Comparison of ENCODE assay signal across 8 mouse cellular contexts in the genomic region with DNA sequence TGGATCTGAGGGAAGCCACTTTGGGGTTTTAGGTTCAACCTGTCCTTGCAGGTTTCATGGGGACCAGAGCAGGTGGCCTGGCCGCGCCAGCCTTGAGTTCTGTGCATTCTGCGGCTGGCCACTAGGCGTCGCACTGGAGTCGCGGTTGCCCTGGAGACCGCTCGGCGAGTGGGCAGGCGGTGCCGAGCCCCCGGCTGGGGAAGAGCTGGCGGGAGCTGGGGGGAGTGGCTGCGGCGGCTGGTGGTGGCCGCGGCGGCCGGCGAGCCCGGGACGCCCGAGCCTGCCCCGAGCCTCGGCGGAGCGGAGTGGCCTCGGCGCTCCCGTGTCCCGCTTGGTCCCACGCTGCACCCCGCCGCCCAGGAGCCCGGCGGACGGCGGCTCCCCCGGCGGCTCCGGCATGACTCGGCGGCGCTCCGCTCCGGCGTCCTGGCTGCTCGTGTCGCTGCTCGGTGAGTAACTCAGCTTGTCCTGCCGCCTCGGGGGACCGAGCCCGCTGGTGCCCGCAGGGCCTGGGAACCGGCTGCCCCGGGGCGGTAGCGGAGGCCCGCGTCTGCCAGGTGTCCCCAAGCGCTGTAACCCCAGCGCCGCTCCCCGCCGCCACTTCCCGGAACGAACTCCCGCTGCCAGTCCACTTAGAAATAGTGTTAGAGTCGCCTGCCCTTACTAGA. TPM values are rescaled to one million over a fixed set of nuclear protein-coding genes. Genes with fewer than 3 reads are reported as not detected.
DNase-seq lines count a peak whose midpoint lies in the region; ATAC-seq and TF ChIP-seq lines count a peak whose summit lies in the region.

No protein-coding gene starts in this region.

- no peaks in the 10 kb centered on the region for H3K9me3 ChIP-seq in hindbrain, embryonic 11.5 days (ENCODE audit: control insufficient read depth, low read length)
- no peaks in the 10 kb centered on the region for H3K9me3 ChIP-seq in lung, postnatal 0 days (ENCODE audit: low read length)

- TF ChIP-seq CTCF in lung, postnatal 0 days (IDR thresholded peaks at IDR 0.05) = peak; percentile 95

- H3K4me1 ChIP-seq in hindbrain, embryonic 11.5 days (replicated peaks; ENCODE audit: control insufficient read depth, insufficient read depth, low read length) = no peaks in the 10 kb centered on the region
- no peaks in the 10 kb centered on the region for H3K4me1 ChIP-seq in lung, postnatal 0 days (ENCODE audit: insufficient read depth, low read depth, low read length)

- WGBS in hindbrain, embryonic 11.5 days = under 1% methylated on average over 63 of the region's 71 CpGs
- under 1% methylated on average over 57 of the region's 71 CpGs for WGBS in lung, postnatal 0 days

- H3K9ac ChIP-seq in hindbrain, embryonic 11.5 days (ENCODE audit: low read depth, low read length) = peak overlapping the region; percentile 80
- H3K9ac ChIP-seq in lung, postnatal 0 days (replicated peaks; ENCODE audit: low read depth) = peak overlapping the region; percentile 32; the same call in 1 of the 2 replicates

- H3K36me3 ChIP-seq in hindbrain, embryonic 11.5 days (ENCODE audit: control insufficient read depth, insufficient read depth, low read length) = no peaks in the 10 kb centered on the region
- H3K36me3 ChIP-seq in lung, postnatal 0 days (ENCODE audit: insufficient read depth, low read length) = no peaks in the 10 kb centered on the region

- peak; percentile 96 for ATAC-seq in hindbrain, embryonic 11.5 days (ENCODE audit: low FRiP score)
- peak; percentile 100 for ATAC-seq in lung, postnatal 0 days

- H3K27ac ChIP-seq in hindbrain, embryonic 11.5 days (ENCODE audit: low read depth, low read length) = 0 out of 2 replicates have a peak overlapping the region, but pooled peaks have one; percentile 58
- peak overlapping the region; percentile 51; the same call in 1 of the 2 replicates for H3K27ac ChIP-seq in lung, postnatal 0 days (ENCODE audit: low read length)

- H3K4me2 ChIP-seq in hindbrain, embryonic 11.5 days (replicated peaks; ENCODE audit: low read depth, low read length) = peak overlapping the region; percentile 74
- peak overlapping the region; percentile 99 for H3K4me2 ChIP-seq in lung, postnatal 0 days (replicated peaks; ENCODE audit: low read depth, low read length)

- no peaks in the 10 kb centered on the region for H3K27me3 ChIP-seq in hindbrain, embryonic 11.5 days (ENCODE audit: control insufficient read depth, insufficient read depth, low read length)
- H3K27me3 ChIP-seq in lung, postnatal 0 days (replicated peaks; ENCODE audit: insufficient read depth, low read length) = peaks cover 17% of the 10 kb centered on the region

- H3K4me3 ChIP-seq in hindbrain, embryonic 11.5 days (ENCODE audit: low read depth, low read length) = peak overlapping the region; percentile 68
- peak overlapping the region; percentile 55 for H3K4me3 ChIP-seq in lung, postnatal 0 days (ENCODE audit: low read depth, low read length)

- TF ChIP-seq EP300 in lung, postnatal 0 days (IDR thresholded peaks at IDR 0.05) = no peak

- DNase-seq in Muller cell, postnatal 12 days (ENCODE audit: inconsistent ontology term) = peak; percentile 95
- peak; percentile 86 for DNase-seq in cerebellum, adult 9-10 months
- peak; percentile 60 to 90 for DNase-seq in frontal cortex, postnatal 10 days (ENCODE audit: low spot score in 2 of 2)
- DNase-seq in hindbrain, embryonic 11.5 days (ENCODE audit: low spot score) = peak; percentile 94
- peak; percentile 85 for DNase-seq in layer of hippocampus, adult 9-11 months
- DNase-seq in lung, postnatal 0 days (ENCODE audit: low spot score) = peak; percentile 95
- DNase-seq in ovary, postnatal 14 days (ENCODE audit: low spot score) = peak; percentile 95
- DNase-seq in thymus, postnatal 14 days = peak; percentile 89

RNA-seq across cellular contexts. Expression of a gene that starts 9.8 kb away (rescaled TPM):
- 5.4 TPM in 2 replicates for polyA plus RNA-seq in hindbrain, embryonic 11.5 days (2014; fragmentation: Nextera tagmentation; extraction: Ambion mirVana)
- polyA plus RNA-seq in lung, postnatal 0 days (2015; fragmentation: Nextera tagmentation; extraction: Ambion mirVana) = 0.27 and 0.35 TPM in 2 replicates

Comparison
In these comparisons a context has a peak if more than half of its experiments do, and no peak if none do; other contexts are left out.
1. Peak in every context shown above with its lines: DNase-seq, ATAC-seq, H3K4me3 ChIP-seq and H3K27ac ChIP-seq.